Mouse (Mus musculus): Measurements from ENCODE around the gene Ccdc32.

DNA sequence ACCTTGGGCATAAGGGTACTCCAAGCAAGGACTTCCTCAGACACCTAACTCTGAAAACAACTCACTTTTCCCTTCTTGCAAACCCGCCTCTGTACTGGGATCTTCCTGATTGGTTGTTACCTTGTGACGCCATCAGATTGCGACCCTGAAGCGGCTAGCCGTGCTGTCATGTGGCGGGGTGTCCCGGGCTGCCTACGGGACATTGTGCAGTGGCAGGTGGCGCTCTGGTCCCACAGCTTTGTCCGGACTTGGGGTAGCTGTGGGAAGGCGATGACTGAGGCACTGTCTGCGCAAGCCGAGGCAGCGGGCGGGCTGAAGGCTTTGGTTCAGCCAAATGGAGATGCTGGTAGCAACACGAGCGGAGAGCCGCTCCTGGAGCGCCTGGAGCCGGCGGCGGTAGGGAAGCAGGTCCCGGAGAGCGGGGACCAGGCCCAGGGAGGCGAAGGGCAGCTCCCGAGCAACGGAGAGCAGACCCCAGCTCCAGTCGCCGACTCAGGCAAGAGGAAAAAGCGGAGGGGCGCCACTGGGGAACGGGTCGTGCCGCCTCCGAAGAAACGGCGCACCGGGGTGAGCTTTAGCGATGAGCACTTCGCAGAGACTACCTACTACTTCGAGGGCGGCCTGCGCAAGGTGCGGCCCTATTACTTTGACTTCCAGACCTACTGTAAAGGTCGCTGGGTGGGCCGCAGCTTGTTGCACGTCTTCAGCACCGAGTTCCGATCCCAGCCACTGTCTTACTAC lies 5.6 kb upstream of the Ccdc32 start, which contains the start of gene Rpusd2:
- peak; percentile 92 for TF ChIP-seq E2F4 (IDR thresholded peaks at IDR 0.05; ENCODE audit: insufficient read depth)
- TF ChIP-seq TCF12 (IDR thresholded peaks at IDR 0.05; ENCODE audit: insufficient read depth, poor library complexity, severe bottlenecking) = no peak
- TF ChIP-seq MAX (IDR thresholded peaks at IDR 0.05; ENCODE audit: low read depth) = peak; percentile 88
- peak; percentile 93 for TF ChIP-seq POLR2A (IDR thresholded peaks at IDR 0.05; ENCODE audit: insufficient read length, low read depth)
- peak; percentile 78 for TF ChIP-seq USF1 (IDR thresholded peaks at IDR 0.05; ENCODE audit: low read depth)
- TF ChIP-seq MYOG (IDR thresholded peaks at IDR 0.05; ENCODE audit: control insufficient read depth in 1 of 3, insufficient read depth in 1 of 3, insufficient read length in 2 of 3, low read depth in 2 of 3) = peak in 2 of 3 experiments; percentile 57 to 80
- TF ChIP-seq POLR2AphosphoS2 (IDR thresholded peaks at IDR 0.05; ENCODE audit: insufficient read length, low read depth) = peak; percentile 86
- TF ChIP-seq TCF3 (IDR thresholded peaks at IDR 0.05; ENCODE audit: insufficient read length, low read depth) = no peak

Data from myocyte (in vitro differentiated cells).